Mouse (Mus musculus): ENCODE results near the gene Ifrd2.
A peak's percentile ranks its signal among the peaks of the same experiment; 100 is the strongest.
"Not testable (repeated sequence)": the region's sequence is repeated elsewhere in the genome, so short reads cannot be mapped to it uniquely, and the experiment has no call there.

The Ifrd2 gene

DNA sequence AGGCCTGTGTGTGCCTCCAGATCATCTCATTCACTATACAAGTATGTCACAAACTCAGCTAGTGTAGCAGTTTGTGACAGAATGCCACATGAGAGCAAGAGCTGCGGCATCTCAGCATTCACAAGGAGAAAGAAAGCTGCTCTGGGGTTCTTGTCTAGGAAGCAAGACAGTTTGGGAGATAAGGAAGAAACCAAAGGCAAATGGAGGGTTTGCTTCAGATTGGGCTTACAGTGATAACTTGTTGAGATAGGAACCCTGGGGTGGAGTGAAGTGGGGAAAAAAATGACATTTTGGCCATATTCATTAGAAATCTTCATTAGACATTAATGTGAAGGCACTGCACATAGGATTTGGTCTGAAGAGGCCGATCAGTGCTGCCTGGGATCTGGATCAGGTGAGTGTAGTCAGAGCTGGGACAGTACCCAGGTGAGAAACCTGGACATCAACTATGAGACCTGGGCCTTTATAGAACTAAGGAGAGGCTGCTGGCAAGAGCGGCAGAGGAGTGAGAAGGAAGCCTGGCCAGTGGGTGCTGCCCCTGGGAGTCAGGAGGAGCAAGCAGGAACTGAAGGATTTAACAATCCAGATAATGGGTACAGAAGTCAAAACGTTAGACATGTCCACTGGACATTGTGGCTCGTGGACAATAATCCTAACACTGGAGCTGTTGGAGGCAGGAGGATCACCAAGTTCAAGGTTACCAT, 34.6 kb upstream of the Ifrd2 start:
- no peak for DNase-seq (ENCODE audit: low read depth)

DNA sequence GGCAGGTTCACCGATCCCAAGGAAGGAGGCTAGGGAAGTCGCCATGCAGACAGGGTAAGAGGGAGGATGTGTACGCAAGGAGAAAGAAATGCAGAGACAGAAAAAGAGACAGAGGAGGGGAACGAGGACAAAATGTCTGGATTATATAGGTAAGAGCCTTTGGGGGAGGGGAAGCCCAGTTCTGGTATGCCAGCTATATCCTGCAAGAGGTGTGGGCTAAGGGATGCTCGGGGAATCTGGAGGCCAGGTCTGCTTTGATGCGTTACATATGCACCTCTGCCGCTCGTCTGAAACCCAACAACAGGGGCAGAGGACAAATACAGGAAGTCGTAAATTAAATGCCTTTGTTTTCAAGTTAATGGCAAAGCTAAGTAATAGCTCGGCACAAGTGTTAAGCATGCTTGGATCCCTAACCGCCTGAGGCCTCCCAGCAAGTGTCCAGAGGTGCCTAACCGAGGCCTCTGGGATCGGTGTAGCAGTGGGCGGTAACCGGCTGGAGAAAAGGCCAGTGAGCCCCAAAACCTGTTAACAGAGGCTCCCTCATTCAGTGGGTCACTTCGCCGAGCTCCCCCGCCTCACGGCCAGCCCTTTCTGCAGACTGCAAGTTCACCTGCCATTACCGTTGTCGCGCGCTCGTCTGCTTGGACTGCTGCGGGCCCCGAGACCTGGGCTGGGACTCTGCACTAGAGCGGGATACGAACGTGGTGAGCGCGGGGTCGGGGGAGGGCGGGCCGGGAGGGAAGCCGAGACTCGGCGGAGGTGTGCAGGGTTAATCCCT, 33.7 kb upstream of the Ifrd2 start:
- no peak for DNase-seq (ENCODE audit: low read depth)

DNA sequence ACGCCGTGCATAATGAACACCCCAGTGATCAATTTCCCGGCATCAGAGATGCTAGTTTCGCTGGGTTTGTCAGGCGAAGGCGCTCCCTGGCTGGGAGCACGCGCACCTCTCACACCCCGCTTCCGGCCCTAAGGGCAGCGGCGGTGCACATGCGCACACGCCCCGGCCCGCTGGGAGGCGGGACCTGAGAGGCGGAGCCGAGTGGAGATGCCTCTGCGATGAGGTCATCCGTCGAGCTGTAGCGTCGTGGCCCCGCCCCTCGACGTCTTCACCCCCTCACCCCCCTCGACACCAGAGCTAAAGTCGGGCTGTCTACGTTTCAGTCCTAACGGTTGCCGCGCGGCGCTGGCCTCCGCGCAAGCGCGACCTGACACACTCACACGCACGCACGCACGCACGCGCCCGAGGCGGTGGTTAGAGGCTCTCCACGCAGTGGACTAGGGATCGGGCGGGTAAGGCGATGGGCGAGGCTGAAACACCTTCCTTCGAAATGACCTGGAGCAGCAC, 33.1 kb upstream of the Ifrd2 start:
- peak; percentile 98 for DNase-seq (ENCODE audit: low read depth)

DNA sequence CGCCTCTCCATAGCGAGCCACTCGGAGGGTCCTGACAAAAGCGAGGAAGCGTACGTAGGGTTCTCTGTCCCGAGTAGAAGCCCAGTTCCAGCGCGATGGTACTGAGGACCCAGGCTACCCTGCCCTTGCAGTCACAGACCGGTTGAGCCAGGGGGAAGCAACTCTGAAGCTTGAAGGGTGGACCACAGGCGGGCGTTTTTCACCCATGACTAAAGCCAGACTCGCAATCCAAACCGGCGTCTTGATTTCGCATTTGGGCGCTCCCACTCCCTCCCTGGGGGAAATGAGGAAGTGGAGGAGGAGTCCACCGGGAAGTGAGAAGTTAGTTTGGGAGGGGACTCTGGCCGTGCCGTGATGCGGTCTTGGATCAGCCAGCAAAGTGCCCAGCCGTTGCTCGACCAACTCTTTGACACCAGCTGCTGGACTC, 32.4 kb upstream of the Ifrd2 start:
- no peak for DNase-seq (ENCODE audit: low read depth)

DNA sequence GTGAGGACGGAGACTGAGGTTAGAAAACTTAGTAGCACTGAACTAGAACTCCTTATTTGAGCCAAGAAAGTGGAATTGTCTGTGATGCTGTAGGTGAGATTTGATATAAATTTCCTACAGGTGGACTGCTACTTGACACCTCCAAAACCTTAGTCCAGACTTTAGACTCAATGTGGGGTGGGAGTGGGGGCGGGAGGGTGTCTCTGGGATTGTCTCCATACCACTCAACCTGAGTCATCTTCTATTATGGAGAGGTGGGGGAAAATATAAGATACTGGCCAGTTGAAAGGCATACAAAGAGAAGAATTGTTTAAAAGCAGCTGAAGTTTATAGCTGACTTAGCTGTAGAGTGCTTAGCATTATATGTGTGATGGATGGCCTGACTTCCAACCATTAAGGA, 31.7 kb upstream of the Ifrd2 start:
- DNase-seq (ENCODE audit: low read depth) = no peak

DNA sequence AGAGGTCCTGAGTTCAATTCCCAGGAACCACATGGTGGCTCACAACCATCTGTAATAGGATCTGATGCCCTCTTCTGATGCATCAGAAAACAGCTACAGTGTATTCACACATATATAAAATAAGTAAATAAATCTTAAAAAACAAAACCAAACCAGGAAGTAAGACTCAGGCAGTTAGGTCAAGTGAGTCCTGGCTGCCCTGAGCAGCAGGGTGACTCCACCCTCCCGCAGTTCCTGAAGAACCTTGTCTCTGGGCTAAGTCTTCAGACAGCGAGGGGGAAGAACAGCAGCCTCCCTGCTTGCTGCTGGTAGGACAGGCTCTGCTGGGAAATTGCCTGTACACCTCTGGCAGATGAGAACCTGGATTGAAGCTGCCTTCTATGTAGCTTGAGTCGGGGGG, 31.1 kb upstream of the Ifrd2 start:
- no peak for DNase-seq (ENCODE audit: low read depth)

DNA sequence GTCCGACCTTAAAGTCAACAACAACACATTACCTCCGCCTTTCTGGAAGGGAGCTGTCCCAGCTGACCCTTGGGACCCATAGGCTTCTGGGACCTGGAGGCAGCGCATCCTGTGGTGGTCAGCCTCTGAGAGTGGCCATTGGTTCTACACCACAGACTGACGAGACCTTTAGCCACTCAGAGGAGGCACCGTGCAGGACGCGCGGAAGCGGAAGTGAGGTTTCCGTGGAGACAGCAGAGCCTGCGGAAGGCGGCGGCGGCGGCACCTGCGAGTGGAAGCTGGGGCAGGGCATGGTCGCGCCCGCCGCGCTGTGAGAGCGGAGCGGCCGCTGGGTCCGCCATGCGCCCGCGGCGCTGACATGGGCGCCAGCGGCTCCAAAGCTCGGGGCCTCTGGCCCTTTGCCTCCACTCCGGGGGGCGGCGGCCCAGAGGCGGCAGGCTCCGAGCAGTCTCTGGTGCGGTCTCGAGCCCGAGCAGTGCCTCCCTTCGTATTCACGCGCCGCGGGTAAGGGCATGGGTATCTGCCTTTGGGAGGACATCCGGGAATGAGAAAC, 24.3 kb upstream of the Ifrd2 start, which contains the start of gene Tusc2:
Tusc2 (plus strand) TSS at position 227 of the 553 bp plus-strand sequence.
- peak; percentile 90 for DNase-seq (ENCODE audit: low read depth)

DNA sequence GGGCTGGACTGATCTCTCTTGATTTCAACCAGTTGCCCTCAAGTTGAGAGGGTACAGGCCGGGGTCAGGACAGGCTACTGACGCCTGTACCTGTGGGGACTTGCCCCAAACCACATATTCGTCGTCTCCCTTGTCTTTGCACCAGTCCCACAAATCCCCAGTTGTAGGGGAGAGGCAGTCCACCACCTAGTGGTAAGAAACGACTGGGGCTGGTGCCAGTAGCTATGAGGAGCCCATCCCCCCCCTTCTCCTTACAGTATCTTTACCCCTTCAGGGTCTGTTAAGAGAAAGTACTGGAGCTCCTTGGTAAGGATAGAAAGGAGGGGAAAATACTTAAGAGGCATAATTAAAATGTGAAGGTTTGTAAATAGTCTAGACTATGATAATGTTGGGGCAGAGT, 21.9 kb upstream of the Ifrd2 start:
- not testable (repeated sequence) for DNase-seq (ENCODE audit: low read depth)

DNA sequence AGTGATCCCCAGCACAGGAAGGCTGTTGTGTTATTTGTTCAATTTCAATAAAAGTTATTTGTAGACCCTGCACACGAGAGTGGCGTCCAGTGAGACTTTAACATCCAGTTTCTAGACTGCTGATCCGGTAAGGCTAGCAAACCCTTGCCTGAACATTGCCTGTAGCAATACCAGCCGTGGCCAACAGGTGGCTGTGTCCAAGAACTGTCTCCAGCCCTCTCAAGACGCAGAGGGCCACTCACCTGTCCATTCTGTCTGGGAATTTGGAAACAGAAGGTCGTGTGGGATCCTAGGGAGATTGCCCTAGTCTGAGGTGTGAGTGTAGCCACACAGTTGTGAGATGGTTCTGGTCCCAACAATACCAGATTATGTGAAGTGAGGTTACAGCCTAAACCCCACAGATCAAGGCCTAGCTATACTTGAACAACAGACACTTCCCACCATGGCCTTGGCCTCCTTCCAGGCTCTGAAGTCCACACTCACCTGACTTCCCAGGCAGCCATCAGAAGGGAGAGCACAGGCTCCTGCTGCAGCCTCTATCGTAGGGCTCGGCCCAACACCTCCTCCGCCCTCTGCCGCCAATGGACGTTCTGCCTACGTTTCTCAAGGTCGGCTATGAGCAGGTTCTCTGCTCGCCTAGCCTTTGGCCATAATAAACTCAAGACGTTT, 21.3 kb upstream of the Ifrd2 start:
- no peak for DNase-seq (ENCODE audit: low read depth)

DNA sequence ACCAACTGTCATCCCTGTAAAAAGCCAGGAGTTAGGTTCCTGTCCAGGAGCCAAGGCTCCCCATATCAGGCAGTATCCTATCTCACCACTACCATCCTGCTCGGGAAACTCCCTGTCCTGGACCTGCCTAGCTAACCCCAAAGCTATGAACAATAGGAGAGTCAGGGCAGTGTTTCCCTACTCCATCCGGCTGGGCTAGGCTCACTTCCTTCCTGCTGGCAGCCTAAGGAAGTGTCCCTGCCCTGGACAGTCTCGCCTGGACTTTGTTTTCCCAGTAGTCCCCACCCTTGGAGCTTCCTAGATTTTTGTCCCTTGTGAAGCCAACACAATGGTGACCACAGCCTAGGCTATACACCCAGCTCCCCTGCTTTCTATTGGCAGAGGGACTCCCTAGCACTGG, 20.6 kb upstream of the Ifrd2 start:
- no peak for DNase-seq (ENCODE audit: low read depth)

DNA sequence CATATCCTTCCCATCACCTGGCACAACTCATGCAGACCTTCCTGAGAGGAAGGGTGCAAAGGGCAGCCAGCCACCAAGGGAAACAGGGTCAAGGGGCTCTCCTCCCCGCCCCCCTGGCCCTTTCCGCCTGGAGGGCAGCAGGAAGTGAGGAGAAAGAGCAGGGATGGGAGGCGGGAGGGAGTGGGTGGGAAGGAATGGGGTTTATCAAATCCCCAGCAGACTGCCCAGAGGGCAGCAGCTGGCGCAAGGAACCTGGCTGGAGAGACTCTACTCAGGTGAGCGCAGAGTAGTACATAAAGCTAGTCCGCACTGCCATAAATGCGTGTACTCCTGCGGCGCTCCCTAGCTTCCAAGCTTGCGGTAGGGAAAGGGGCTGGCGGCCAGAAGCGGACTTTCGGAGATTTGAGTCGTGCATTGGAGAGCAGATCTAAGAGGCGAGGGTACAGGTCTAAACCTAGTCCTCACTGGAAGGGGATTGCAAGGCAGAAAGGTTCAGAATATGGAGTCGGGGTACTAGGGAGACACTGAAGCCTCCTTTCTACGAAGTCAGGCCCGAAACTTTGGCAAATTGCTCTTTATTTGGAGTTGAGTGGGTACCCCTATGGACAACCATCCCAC, 19.6 kb upstream of the Ifrd2 start, which contains the start of gene Hyal2:
Hyal2 (plus strand) TSS at position 244 of the 618 bp plus-strand sequence.
- no peak for DNase-seq (ENCODE audit: low read depth)

DNA sequence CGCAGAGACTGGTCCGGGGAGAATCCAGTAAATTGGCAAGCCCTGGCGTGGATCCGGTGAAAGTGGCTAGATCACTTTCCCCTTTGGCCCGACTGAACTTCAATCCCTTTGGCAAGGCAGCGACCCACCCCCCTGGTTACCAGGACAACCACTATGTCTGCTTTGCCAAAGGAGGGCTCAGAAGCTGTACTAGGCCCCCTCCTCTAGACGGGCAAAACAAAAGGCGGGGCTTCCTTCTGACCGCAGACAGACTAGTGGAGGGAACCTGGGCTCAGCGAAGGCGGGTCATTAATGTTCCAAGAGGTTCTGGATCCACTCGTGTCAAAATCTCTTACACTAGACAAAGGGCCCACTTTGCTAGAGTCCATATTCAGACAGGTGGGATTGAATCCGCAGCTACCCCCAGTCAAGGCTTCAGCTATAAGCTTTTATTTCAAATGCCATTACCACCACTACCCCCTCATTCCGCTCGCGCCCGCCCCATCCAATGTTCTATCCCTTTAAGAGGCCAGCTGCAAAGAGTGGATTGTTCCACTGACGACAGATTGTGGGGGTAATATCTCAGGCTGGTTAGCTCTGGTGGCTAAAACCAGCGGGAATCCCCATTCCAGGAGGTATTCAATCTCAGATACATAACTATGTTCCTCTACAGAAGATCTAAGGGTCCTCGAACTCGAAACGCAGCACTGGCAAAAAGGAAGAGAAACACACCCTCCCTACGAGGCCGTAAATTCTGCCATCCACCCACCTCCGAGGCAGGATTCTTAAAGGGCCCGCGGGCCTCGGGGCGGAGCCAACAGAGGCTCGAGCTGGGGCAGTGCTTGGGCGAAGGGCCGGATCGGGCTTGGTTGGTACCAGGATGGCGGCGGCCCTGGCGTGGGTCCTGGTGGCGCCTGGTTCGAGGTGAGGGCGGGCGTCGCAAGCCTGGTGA, 18.8 kb upstream of the Ifrd2 start:
- DNase-seq (ENCODE audit: low read depth) = no peak

DNA sequence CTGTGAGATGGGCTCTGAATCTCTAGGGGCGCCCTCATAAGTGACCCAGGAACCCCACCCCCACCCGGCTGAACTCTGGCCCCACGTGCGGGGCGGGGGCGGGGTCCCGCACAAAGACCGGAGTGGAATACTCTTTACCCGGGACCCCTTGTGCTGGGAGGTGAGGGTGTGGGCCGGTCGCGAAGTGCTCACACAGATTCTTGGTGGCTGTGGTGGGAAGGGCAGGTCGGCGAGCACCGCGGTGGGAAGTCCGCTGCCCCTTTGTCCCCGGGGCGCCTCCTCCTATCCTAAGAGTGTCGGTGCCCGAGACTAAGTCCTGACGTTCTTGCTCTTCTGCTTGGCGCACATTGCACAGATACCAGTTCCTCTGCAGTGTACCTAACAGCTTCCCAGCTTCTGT, 18.2 kb upstream of the Ifrd2 start:
- no peak for DNase-seq (ENCODE audit: low read depth)

DNA sequence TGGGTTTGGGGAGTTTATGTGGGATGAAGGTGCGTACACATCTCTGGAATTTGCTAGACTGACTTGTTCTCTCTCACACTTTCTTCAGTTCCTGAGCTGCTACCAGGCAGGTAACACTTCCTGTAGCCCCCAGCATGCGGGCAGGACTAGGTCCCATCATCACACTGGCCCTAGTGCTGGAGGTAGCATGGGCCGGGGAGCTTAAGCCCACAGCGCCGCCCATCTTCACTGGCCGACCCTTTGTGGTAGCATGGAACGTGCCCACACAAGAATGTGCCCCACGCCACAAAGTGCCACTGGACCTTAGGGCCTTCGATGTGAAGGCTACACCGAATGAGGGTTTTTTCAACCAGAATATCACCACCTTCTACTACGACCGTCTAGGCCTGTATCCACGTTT, 17.4 kb upstream of the Ifrd2 start:
- DNase-seq (ENCODE audit: low read depth) = no peak

DNA sequence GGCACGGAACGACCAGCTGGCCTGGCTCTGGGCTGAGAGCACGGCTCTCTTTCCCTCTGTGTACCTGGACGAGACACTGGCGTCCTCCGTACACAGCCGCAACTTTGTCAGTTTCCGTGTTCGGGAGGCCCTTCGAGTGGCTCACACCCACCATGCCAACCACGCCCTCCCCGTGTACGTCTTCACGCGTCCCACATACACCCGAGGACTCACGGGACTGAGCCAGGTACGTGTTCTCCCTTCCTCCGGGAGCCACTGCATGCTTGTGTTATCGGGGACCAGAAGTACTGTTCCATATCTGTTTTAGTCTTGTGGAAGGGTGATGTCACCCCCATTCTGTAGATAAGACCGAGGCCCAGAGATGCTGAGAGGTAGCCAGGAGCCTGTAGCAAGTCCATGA, 16.6 kb upstream of the Ifrd2 start:
- no peak for DNase-seq (ENCODE audit: low read depth)

DNA sequence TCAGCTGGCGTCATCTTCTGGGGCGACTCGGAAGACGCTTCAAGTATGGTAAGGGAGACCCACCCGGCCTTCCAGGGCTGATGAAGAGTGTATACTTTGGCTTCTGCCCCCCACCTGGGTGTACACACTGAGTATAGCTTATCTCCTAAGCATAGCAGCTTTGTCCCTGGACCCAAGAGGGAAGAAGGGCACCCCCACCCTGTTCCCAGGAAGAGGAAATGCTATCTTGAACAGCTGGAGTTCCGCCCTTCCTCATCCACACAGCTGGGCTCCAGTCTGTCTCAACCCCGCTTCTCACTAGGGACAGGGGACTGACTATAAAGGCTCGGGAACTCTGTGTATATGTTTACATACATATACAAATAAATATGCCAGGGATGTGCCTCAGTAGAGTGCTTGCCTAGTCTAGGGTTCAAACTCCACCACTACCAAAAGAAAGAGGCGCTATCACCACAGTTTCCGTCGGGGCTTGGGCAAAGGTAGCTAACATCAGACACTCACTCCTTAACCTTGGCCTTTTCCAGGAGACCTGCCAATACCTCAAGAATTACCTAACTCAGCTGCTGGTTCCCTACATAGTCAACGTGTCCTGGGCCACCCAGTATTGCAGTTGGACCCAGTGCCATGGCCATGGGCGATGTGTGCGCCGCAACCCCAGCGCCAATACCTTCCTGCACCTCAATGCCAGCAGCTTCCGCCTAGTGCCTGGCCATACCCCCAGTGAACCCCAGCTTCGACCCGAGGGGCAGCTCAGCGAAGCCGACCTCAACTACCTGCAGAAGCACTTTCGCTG, 15.7 kb upstream of the Ifrd2 start:
- DNase-seq (ENCODE audit: low read depth) = no peak

DNA sequence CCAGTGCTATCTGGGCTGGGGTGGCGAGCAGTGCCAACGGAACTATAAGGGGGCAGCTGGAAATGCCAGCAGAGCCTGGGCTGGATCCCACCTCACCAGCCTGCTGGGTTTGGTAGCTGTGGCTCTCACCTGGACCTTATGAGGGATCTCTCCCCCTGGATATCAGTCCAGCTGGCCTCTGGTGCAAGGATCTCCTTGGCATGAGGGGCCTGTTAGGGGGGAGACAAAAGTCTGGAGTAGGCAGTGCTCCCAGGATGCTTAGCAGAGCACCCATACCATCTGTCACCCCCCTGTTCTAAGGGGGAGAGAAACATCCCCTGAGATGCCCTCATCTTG, 15.1 kb upstream of the Ifrd2 start:
- DNase-seq (ENCODE audit: low read depth) = no peak

DNA sequence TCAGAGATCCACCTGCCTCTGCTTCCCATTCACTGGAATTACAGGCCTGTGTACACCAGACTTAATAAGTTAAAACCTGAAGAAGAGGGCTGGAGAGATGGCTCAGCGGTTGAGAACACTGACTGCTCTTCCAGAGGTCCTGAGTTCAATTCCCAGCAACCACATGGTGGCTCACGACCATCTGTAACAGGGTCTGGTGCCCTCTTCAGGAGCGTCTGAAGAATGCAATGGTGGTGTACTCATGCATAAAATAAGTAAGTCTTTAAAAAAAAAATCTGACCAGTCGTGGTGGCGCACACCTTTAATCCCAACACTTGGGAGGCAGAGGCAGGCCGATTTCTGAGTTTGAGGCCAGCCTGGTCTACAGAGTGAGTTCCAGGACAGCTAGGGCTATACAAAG, 13.7 kb upstream of the Ifrd2 start:
- not testable (repeated sequence) for DNase-seq (ENCODE audit: low read depth)

DNA sequence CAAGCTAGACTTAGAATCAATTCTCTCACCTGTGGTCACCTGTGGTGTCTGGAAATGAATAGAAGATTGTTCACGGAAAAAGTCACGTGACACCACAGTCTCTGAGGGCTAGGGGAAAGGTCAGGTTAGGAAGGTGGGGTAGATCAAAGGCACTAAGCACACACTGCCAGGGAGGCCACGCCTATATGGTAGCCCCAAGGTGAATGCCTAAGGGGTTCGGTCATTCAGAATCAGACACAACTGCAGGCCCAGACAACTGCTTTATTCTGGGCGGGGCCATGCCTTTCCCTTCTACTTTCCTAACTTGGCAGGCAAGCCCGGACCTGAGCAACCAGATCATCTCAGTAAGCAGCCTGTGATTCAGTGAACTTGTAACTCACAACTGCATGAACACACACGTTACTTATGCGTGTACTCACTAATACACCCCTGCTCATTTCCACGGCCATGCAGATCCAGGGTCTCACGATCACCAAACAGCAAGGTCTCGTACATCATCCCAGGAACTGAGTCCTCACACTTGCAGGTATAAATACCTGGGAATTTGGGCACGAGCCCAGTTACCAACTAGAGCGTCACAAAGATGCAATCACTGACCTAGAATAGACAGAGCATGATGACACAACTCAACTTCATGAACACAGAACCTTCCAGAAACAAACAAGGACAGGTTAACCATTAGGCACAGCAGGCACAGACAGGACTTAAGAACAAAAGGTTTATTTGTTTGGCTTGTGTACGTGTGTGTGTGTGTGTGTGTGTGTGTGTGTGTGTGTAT, 11.7 kb upstream of the Ifrd2 start:
- no peak for DNase-seq (ENCODE audit: low read depth)
